Mouse (Mus musculus) forebrain, embryonic 14.5 days (tissue): Measurements from ENCODE around the gene Slc9a6. TPM values are rescaled to one million over a fixed set of nuclear protein-coding genes. Genes with fewer than 3 reads are reported as not detected.

Experiments used
- ATAC-seq: fragments of 200-750 bp; cut with Nextera tagmentation; 2 replicates; pipeline ENCODE4 v1.8.0; 2017; ENCODE audit warnings: mild to moderate bottlenecking, moderate library complexity
- DNase-seq: peaks from one replicate; pipeline ENCODE4 v3.0.0-alpha.2; 2015; ENCODE audit warnings: low spot score
- H3K27ac ChIP-seq: fragments of 300-500 bp; sonication (generic); 2 replicates; pipeline ENCODE4 v1.5.1; 2014; ENCODE audit warnings: low read depth, mild to moderate bottlenecking, control low read depth, low read length, moderate library complexity
- H3K27me3 ChIP-seq: fragments of 300-500 bp; sonication (generic); replicated peaks from 2 replicates; pipeline ENCODE4 v1.6.1; 2014; ENCODE audit warnings: low read length, control low read depth, mixed read lengths; ENCODE audit not compliant: control insufficient read depth, insufficient read depth
- H3K36me3 ChIP-seq: fragments of 300-500 bp; sonication (generic); 2 replicates; pipeline ENCODE4 v1.6.1; 2014; ENCODE audit warnings: low read length, control low read depth; ENCODE audit not compliant: control insufficient read depth, insufficient read depth
- H3K4me1 ChIP-seq: fragments of 300-500 bp; sonication (generic); 2 replicates; pipeline ENCODE4 v1.6.1; 2014; ENCODE audit warnings: antibody characterized with exemption, low read length, control low read depth; ENCODE audit not compliant: control insufficient read depth, insufficient read depth
- H3K4me2 ChIP-seq: fragments of 300-500 bp; sonication (generic); 2 replicates; pipeline ENCODE4 v1.6.1; 2014; ENCODE audit warnings: mild to moderate bottlenecking, control low read depth, low read length
- H3K4me3 ChIP-seq: fragments of 300-500 bp; sonication (generic); 2 replicates; pipeline ENCODE4 v1.5.1; 2014; ENCODE audit warnings: low read depth, low read length, control low read depth
- H3K9ac ChIP-seq: fragments of 300-500 bp; sonication (generic); 2 replicates; pipeline ENCODE4 v1.6.1; 2014; ENCODE audit warnings: mild to moderate bottlenecking, low read length, control low read depth, moderate library complexity
- H3K9me3 ChIP-seq: fragments of 300-500 bp; sonication (generic); replicated peaks from 2 replicates; pipeline ENCODE4 v1.6.1; 2016; ENCODE audit warnings: low read length, control low read depth, mixed read lengths; ENCODE audit not compliant: control insufficient read depth
- WGBS: fragments of 180-500 bp; shearing (Covaris S2); extraction: QIAGEN DNeasy Blood & Tissue Kit; methylation state at CpG from one replicate; pipeline ENCODE4 v1.1.7; 2014; 5-methylcytosine and 5-hydroxymethylcytosine counted together
- polyA plus RNA-seq: library from polyadenylated mRNA; unstranded; fragments of >200 nt; fragmentation: Nextera tagmentation; extraction: Ambion mirVana; gene quantifications from 2 replicates; pipeline ENCODE4 v1.2.1, GENCODE M21; 2014

Gene Slc9a6
- 29.9 and 30.2 TPM in 2 replicates for polyA plus RNA-seq

DNA sequence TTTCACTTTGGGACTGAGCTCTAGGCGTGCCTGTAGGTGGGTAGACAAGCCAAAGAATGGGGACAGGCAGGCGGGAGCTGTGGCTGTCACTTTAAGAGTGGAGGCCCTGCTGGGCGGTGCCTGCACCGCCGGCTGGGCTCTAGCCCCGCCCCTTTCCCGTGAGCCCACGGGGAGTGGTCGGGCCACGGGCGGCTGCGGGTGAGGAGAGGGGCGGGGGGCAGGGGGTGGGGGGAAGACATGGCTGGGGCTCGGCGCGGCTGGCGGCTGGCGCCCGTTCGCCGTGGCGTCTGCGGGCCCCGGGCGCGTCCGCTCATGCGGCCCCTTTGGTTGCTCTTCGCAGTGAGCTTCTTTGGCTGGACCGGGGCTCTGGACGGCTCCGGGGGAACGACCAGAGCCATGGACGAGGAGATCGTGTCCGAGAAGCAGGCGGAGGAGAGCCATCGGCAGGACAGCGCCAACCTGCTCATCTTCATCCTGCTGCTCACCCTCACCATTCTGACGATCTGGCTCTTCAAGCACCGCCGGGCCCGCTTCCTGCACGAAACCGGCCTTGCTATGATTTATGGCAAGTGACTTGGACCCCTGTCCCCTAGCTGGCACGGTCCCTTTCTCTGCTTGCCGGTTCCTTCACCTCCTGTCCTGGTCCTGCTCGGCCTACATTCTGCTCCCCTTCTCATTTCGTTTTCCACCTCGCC lies at the start of gene Slc9a6:
Slc9a6 (plus strand) TSS at position 135 of the 695 bp plus-strand sequence.
- DNase-seq (peak; percentile 90), ATAC-seq (peak; percentile 99)

GRCm38 (mm10) chrX:56572465-56572864 lies 37.1 kb upstream of the Slc9a6 start:
- no peaks in the 10 kb centered on the region for H3K36me3 ChIP-seq
- H3K9ac ChIP-seq = no peak overlapping the region
- DNase-seq (peak; percentile 12), ATAC-seq (no peak)
- WGBS = 21% methylated on average over 6 of the region's 6 CpGs
- no peaks in the 10 kb centered on the region for H3K9me3 ChIP-seq
- H3K4me1 ChIP-seq = no peaks in the 10 kb centered on the region
- H3K27ac ChIP-seq = no peak overlapping the region
- no peak overlapping the region for H3K4me2 ChIP-seq
- H3K27me3 ChIP-seq = no peaks in the 10 kb centered on the region
- H3K4me3 ChIP-seq = no peak overlapping the region

More for the DNA sequence above, at the start of gene Slc9a6:
- Histone ChIP-seq H3K27ac (peak within 1 kb of the TSS; percentile 70; the same call in 1 of the 2 replicates), H3K36me3 (no peaks in the 10 kb centered on the region), H3K4me3 (peak within 1 kb of the TSS; percentile 53), H3K9me3 (no peaks in the 10 kb centered on the region), H3K9ac (peak within 1 kb of the TSS; percentile 74), H3K4me1 (no peaks in the 10 kb centered on the region; the same call in 1 of the 2 replicates), H3K27me3 (no peaks in the 10 kb centered on the region), H3K4me2 (peak within 1 kb of the TSS; percentile 55)
- 28% methylated on average over 44 of the region's 50 CpGs for WGBS

DNA sequence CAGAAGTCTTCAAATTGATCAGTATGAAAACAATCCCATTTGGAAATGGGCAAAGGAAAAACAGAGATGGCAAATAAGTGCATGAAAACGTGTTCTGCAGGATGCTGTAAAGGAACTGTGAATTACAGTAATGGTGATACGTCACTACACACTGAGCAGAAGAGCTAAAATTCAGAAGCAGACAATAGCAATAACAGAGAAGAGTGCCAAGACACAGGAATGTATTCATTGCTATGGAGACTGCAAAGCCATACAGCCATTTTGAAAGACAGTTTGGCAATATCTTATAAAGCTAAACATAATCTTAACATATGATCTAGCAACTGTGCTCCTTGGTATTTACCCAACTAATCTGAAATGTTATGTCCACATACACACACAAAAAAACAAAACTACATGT lies 31.4 kb upstream of the Slc9a6 start:
- no peak overlapping the region for H3K27ac ChIP-seq
- H3K9me3 ChIP-seq = no peaks in the 10 kb centered on the region
- no peak overlapping the region for H3K9ac ChIP-seq
- H3K4me1 ChIP-seq = no peaks in the 10 kb centered on the region
- no peaks in the 10 kb centered on the region for H3K36me3 ChIP-seq
- 68% methylated on average over 2 of the region's 2 CpGs for WGBS
- DNase-seq = peak; percentile 34
- H3K27me3 ChIP-seq = no peaks in the 10 kb centered on the region
- no peak overlapping the region for H3K4me3 ChIP-seq
- no peak for ATAC-seq
- no peak overlapping the region for H3K4me2 ChIP-seq

- H3K9ac ChIP-seq = peak overlapping the region; percentile 72
- H3K27me3 ChIP-seq = no peaks in the 10 kb centered on the region
- peak; percentile 2 for DNase-seq
- peak; percentile 66 for ATAC-seq
- H3K4me2 ChIP-seq = peak overlapping the region; percentile 57
- peak overlapping the region; percentile 77 for H3K27ac ChIP-seq
- no peaks in the 10 kb centered on the region for H3K9me3 ChIP-seq
- H3K4me3 ChIP-seq = peak overlapping the region; percentile 60
- no peaks in the 10 kb centered on the region for H3K36me3 ChIP-seq
- H3K4me1 ChIP-seq = no peaks in the 10 kb centered on the region
- WGBS = 32% methylated on average over 25 of the region's 25 CpGs
Observed at GRCm38 (mm10) chrX:56597219-56597886, 12.2 kb upstream of the Slc9a6 start.

- H3K27me3 ChIP-seq = no peaks in the 10 kb centered on the region
- peak within 1 kb of the TSS; percentile 57 for H3K4me2 ChIP-seq
- ATAC-seq (peak; percentile 99), DNase-seq (peak; percentile 96)
- no peaks in the 10 kb centered on the region for H3K4me1 ChIP-seq
- H3K36me3 ChIP-seq = no peaks in the 10 kb centered on the region
- WGBS = 27% methylated on average over 44 of the region's 44 CpGs
- peak within 1 kb of the TSS; percentile 77 for H3K27ac ChIP-seq
- H3K4me3 ChIP-seq = peak within 1 kb of the TSS; percentile 60
- peak within 1 kb of the TSS; percentile 72 for H3K9ac ChIP-seq
- H3K9me3 ChIP-seq = no peaks in the 10 kb centered on the region
Observed at GRCm38 (mm10) chrX:56597887-56598640, 11.5 kb upstream of the Slc9a6 start, which contains the start of gene Mmgt1. Mmgt1 (minus strand) TSS chrX:56598069.

DNA sequence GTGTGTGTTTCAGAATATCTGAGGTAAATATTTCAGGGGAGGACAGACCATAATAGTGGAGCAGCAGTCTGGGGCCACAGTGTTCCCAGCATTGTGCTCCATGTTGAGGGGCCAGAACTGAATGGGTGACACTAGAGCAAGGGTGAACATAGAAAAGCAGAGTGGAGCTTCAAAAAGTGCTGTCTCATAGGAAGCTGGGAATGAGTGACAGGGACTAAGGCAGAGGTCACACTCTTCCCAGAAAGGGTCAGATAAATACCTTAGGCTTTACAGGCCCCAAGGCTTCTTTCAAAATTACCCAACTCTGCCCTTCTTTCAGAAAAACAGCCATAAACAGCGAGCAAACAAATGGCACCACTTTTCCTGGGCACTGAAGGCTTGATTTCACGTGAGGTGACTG lies 3.0 kb upstream of the Slc9a6 start:
- Histone ChIP-seq H3K36me3 (no peaks in the 10 kb centered on the region), H3K27ac (no peak overlapping the region), H3K4me1 (no peaks in the 10 kb centered on the region; the same call in 1 of the 2 replicates), H3K9ac (no peak overlapping the region), H3K9me3 (no peaks in the 10 kb centered on the region), H3K4me3 (no peak overlapping the region), H3K27me3 (no peaks in the 10 kb centered on the region), H3K4me2 (no peak overlapping the region)
- WGBS = 77% methylated on average over 2 of the region's 2 CpGs
- DNase-seq (no peak), ATAC-seq (no peak)

DNA sequence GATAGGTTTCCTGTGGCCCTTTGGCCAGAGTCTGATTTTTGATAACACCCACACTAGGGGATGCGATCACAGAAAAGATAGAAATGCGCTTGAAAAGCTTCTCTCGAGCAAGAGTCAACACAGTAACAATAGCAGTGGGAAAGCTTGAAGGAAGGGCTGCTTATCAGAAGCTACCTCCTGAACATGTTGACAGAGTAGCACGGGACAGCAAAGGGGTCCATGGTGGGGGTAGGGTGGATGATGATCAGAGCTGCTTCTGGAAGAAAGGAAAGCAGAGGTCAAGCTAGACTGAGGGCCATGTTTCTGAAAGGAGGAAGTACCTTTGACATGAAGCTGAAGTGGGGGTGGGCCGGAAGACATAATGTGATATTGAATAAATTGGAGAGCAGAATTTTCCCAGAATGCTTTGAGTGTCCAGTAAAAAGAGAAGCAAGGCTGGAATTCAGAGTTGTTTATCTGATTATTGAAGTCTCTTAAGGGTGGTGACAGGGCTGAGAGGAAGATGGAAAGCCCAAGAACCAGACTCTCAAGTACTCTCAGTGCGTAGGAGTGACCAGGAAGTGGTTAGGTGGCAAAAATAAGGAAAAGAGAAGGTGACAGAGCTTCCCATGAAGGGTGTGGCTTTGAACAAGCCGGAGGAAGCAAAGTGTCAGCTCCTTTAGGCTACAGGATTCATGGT lies 2.4 kb upstream of the Slc9a6 start:
- no peak for ATAC-seq
- no peak overlapping the region for H3K27ac ChIP-seq
- H3K4me1 ChIP-seq = no peaks in the 10 kb centered on the region; the same call in 1 of the 2 replicates
- no peak overlapping the region for H3K4me3 ChIP-seq
- DNase-seq = no peak
- WGBS = 84% methylated on average over 7 of the region's 7 CpGs
- no peaks in the 10 kb centered on the region for H3K9me3 ChIP-seq
- H3K9ac ChIP-seq = no peak overlapping the region
- no peaks in the 10 kb centered on the region for H3K36me3 ChIP-seq
- H3K27me3 ChIP-seq = no peaks in the 10 kb centered on the region
- no peak overlapping the region for H3K4me2 ChIP-seq

DNA sequence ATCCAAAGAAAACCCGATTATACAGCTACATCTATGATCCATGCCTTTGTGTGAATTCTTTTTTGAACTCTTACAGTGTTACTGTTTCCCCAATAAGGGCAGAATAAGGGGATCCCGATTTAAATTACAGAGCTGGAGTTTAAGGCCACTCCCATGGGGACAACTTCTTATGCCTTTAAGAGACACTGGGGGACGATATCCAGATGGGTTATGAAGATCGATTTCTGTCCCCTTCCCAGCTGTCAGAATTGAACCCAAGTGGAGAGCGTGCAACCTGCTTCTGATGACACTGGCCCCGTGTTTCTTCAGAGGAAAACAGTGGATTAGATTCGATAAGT lies 303 bp upstream of the Slc9a6 start:
- WGBS = 44% methylated on average over 7 of the region's 7 CpGs
- Histone ChIP-seq H3K36me3 (no peaks in the 10 kb centered on the region), H3K27me3 (no peaks in the 10 kb centered on the region), H3K9ac (peak overlapping the region; percentile 35; the same call in 1 of the 2 replicates), H3K4me2 (peak overlapping the region; percentile 43), H3K27ac (no peak overlapping the region), H3K4me1 (no peaks in the 10 kb centered on the region; the same call in 1 of the 2 replicates), H3K9me3 (no peaks in the 10 kb centered on the region), H3K4me3 (peak overlapping the region; percentile 53)
- no peak for DNase-seq
- ATAC-seq = no peak; the same call in 1 of the 2 replicates
